Mouse (Mus musculus) kidney, postnatal 0 days (tissue): ENCODE measurements around the gene Arl9. TPM values are rescaled to one million over a fixed set of nuclear protein-coding genes. Genes with fewer than 3 reads are reported as not detected.

Experiments
- ATAC-seq: fragments of 200-750 bp; cut with Nextera tagmentation; replicated peaks from 2 replicates; pipeline ENCODE4 v1.8.0; 2017; ENCODE audit warnings: low read depth, moderate number of reproducible peaks, moderate TSS enrichment, moderate library complexity; ENCODE audit not compliant: low FRiP score
- DNase-seq: peaks from one replicate; pipeline ENCODE4 v3.0.0-alpha.2; 2016; ENCODE audit warnings: low spot score
- H3K27ac ChIP-seq: fragments of 300-500 bp; sonication (generic); 2 replicates; pipeline ENCODE4 v1.5.1; 2014; ENCODE audit warnings: mild to moderate bottlenecking
- H3K27me3 ChIP-seq: fragments of 300-500 bp; sonication (generic); 2 replicates; pipeline ENCODE4 v1.6.1; 2014; ENCODE audit warnings: low read length, mixed read lengths; ENCODE audit not compliant: insufficient read depth
- H3K36me3 ChIP-seq: fragments of 300-500 bp; sonication (generic); 2 replicates; pipeline ENCODE4 v1.6.1; 2014; ENCODE audit warnings: low read length, mixed read lengths; ENCODE audit not compliant: insufficient read depth
- H3K4me1 ChIP-seq: fragments of 300-500 bp; sonication (generic); replicated peaks from 2 replicates; pipeline ENCODE4 v1.6.1; 2014; ENCODE audit warnings: antibody characterized with exemption, low read length, mixed read lengths; ENCODE audit not compliant: insufficient read depth
- H3K4me2 ChIP-seq: fragments of 300-500 bp; sonication (generic); 2 replicates; pipeline ENCODE4 v1.6.1; 2014; ENCODE audit warnings: mild to moderate bottlenecking, low read length, moderate library complexity, mixed read lengths
- H3K4me3 ChIP-seq: fragments of 300-500 bp; sonication (generic); replicated peaks from 2 replicates; pipeline ENCODE4 v1.5.1; 2014; ENCODE audit warnings: low read depth, low read length
- H3K9ac ChIP-seq: fragments of 300-500 bp; sonication (generic); 2 replicates; pipeline ENCODE4 v1.6.1; 2014; ENCODE audit warnings: low read depth, low read length
- H3K9me3 ChIP-seq: fragments of 300-500 bp; sonication (generic); replicated peaks from 2 replicates; pipeline ENCODE4 v1.6.1; 2016; ENCODE audit warnings: low read length, inconsistent platforms, mixed read lengths
- CTCF ChIP-seq: IDR thresholded peaks from 2 replicates; pipeline ENCODE4 v1.5.1; 2016; ENCODE audit warnings: antibody characterized with exemption, low read depth, mild to moderate bottlenecking, moderate library complexity
- WGBS: fragments of 180-500 bp; shearing (Covaris S2); extraction: QIAGEN DNeasy Blood & Tissue Kit; methylation state at CpG from one replicate; pipeline ENCODE4 v1.1.7; 2014; 5-methylcytosine and 5-hydroxymethylcytosine counted together
- polyA plus RNA-seq: library from polyadenylated mRNA; unstranded; fragments of >200 nt; fragmentation: Nextera tagmentation; extraction: Ambion mirVana; gene quantifications from 2 replicates; pipeline ENCODE4 v1.2.1, GENCODE M21; 2015

Gene Arl9
- polyA plus RNA-seq, 1 experiment from 2014 or later: not detected

DNA sequence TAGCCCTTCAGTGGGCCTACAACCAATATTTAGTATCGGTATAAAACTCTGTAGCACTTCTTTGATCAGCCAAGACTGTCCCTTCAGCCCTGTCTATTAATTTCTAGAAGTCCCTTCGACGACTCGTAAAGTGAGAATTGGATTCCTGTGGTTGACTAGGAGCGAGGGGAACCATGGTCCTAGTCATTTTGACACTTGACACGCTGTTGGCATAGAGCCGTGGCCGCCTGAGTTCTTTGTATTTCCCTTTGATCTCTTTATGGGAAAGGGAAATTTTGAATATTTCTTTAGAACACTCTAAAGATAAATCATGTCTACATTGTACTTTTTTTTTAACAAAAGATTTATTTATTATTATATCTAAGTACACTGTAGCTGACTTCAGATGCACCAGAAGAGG is 28.1 kb upstream of the Arl9 start:
- Histone ChIP-seq H3K27ac (no peak overlapping the region), H3K4me1 (peaks cover 13% of the 10 kb centered on the region; the same call in 1 of the 2 replicates), H3K36me3 (peaks cover 17% of the 10 kb centered on the region), H3K4me3 (peak overlapping the region; percentile 87), H3K9me3 (no peaks in the 10 kb centered on the region), H3K4me2 (peak overlapping the region; percentile 88), H3K9ac (peak overlapping the region; percentile 86; the same call in 1 of the 2 replicates), H3K27me3 (no peaks in the 10 kb centered on the region)
- peak; percentile 11 for DNase-seq
- ATAC-seq: no peak
- no peak for TF ChIP-seq CTCF
- WGBS: 67% methylated on average over 8 of the region's 8 CpGs

DNA sequence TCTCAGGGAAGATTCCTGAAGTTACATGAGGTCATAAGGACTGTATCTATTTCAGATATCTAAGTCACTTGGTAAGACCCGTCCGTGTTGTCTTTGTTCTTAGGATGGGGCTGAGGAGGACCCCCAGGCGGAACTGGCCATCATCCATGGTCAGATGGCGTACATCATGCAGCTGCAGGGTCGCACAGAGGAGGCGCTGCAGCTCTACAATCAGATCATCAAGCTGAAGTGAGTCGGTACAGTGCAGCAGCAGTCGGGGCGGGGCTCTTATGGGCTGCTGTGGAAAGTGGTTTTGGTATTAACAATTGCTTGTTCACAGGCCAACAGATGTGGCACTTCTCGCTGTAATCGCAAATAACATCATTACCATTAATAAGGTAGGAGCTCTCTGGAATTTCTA is 19.8 kb upstream of the Arl9 start:
- WGBS: 92% methylated on average over 11 of the region's 11 CpGs
- H3K36me3 ChIP-seq: peaks cover 67% of the 10 kb centered on the region
- DNase-seq: no peak

DNA sequence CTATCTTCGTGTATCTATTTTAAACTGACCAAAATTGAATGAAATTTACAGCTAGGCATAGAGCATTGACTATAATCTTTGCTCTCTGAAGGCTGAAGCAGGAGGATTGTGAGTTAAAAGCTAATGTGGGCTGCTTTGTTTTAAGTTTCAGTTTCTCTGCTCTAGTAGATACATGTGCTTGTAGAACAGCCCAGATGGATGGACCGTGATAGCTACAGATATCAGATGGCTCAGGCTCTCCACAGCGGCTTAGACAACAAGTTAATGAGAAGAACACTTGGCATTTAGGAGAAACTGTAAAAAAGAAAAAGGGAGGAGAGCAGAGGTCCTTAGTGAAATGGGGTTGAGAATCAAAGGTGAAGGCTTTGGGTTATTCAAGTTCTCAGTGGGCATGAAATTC is 13.1 kb upstream of the Arl9 start:
- no peak for TF ChIP-seq CTCF
- H3K27me3 ChIP-seq: no peaks in the 10 kb centered on the region
- no peak overlapping the region for H3K4me2 ChIP-seq
- ATAC-seq (no peak), DNase-seq (no peak)
- WGBS: 73% methylated on average over 3 of the region's 3 CpGs
- no peak overlapping the region for H3K4me3 ChIP-seq
- H3K4me1 ChIP-seq: no peaks in the 10 kb centered on the region
- peaks cover 59% of the 10 kb centered on the region for H3K36me3 ChIP-seq
- no peak overlapping the region for H3K27ac ChIP-seq
- no peak overlapping the region for H3K9ac ChIP-seq
- no peaks in the 10 kb centered on the region for H3K9me3 ChIP-seq

More for the DNA sequence above, 19.8 kb upstream of the Arl9 start:
- no peaks in the 10 kb centered on the region for H3K9me3 ChIP-seq
- H3K4me3 ChIP-seq: no peak overlapping the region
- no peaks in the 10 kb centered on the region for H3K4me1 ChIP-seq
- no peak overlapping the region for H3K27ac ChIP-seq
- no peak for ATAC-seq
- no peak overlapping the region for H3K9ac ChIP-seq
- no peaks in the 10 kb centered on the region for H3K27me3 ChIP-seq
- no peak for TF ChIP-seq CTCF
- no peak overlapping the region for H3K4me2 ChIP-seq

DNA sequence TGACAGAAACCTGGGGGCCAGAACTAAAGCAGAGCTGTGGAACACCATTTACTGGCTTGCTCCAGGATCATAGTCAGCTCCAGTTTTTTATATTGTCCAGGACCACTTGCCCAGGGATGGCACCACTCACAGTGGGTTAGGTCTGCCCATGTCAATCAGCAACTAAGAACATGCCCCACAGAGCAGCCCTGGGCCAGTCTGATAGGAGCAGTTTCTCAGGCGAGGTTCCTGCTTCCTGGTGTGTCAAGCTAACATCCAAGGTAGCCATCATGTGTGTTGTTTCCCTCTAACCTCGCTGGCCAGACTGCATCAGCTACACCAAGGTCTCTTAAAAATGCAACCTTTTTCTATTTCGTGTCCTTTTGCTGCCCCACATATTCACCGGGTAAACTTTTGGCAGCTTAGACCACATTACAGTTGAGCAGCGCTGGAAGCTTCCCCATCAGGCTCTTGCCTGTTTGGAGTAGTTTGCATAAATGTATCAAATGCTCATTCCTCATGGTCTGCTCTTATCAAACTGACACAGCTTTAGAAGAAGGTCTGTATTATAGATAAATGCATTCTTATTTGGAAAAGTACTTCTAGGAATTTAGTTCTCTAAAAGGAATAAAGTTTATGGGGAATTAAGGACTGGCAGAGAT is 10.6 kb upstream of the Arl9 start:
- Histone ChIP-seq H3K4me3 (no peak overlapping the region), H3K36me3 (peaks cover 67% of the 10 kb centered on the region)
- 93% methylated on average over 5 of the region's 5 CpGs for WGBS

DNA sequence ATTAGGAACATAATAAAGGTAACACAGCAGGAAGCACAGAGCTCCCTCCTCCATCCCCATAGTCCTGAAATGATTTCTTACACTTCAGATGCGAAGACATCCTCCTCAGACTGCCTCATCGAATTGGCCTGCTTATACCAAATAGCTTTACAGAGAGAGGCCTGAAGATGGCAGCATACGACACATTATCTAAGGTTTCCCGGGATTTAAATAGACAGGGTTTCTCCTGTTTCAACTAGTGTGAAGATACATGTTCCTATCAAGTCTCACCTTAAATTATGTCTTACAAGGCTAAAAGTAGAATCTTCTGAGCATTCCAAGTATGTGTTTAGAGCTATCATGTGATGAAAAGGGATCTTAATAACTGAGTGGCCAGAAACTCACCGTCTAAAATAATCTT is 5.4 kb upstream of the Arl9 start:
- H3K4me3 ChIP-seq: no peak overlapping the region
- H3K27me3 ChIP-seq: no peaks in the 10 kb centered on the region
- no peak overlapping the region for H3K9ac ChIP-seq
- H3K27ac ChIP-seq: no peak overlapping the region
- H3K4me1 ChIP-seq: no peaks in the 10 kb centered on the region
- no peak for ATAC-seq
- peak; percentile 79 for TF ChIP-seq CTCF
- H3K36me3 ChIP-seq: peaks cover 50% of the 10 kb centered on the region
- no peak overlapping the region for H3K4me2 ChIP-seq
- WGBS: 36% methylated on average over 5 of the region's 5 CpGs
- H3K9me3 ChIP-seq: no peaks in the 10 kb centered on the region
- peak; percentile 84 for DNase-seq

More for the DNA sequence above, 10.6 kb upstream of the Arl9 start:
- Histone ChIP-seq H3K4me2 (no peak overlapping the region), H3K27ac (no peak overlapping the region), H3K9ac (no peak overlapping the region), H3K9me3 (no peaks in the 10 kb centered on the region), H3K27me3 (no peaks in the 10 kb centered on the region), H3K4me1 (no peaks in the 10 kb centered on the region)
- no peak for TF ChIP-seq CTCF
- ATAC-seq (no peak), DNase-seq (no peak)

DNA sequence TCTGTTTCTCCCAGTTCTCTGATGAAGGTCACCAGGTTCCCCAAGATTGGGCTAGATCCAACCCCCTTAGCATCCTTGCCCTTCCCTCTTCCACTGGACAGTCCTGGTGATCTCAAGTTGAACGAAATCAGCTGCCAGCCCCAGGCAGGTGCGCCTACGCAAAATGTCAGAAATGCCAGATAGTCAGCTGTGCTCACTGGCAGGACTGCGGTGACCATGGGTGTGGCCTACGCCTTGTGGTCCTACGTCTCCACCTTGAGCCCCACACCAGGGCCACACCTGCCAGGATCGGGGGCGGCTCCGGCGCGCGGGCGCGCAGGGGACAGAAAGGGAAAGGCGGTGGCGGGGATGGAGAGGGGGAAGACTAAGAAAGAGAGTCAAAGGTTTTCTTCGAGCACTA is 2.7 kb upstream of the Arl9 start:
- peaks cover 28% of the 10 kb centered on the region for H3K36me3 ChIP-seq
- ATAC-seq (no peak), DNase-seq (no peak)
- H3K27ac ChIP-seq: no peak overlapping the region
- no peaks in the 10 kb centered on the region for H3K9me3 ChIP-seq
- 92% methylated on average over 17 of the region's 17 CpGs for WGBS
- no peak for TF ChIP-seq CTCF
- no peak overlapping the region for H3K9ac ChIP-seq
- no peaks in the 10 kb centered on the region for H3K4me1 ChIP-seq
- no peak overlapping the region for H3K4me3 ChIP-seq
- H3K4me2 ChIP-seq: no peak overlapping the region
- no peaks in the 10 kb centered on the region for H3K27me3 ChIP-seq

DNA sequence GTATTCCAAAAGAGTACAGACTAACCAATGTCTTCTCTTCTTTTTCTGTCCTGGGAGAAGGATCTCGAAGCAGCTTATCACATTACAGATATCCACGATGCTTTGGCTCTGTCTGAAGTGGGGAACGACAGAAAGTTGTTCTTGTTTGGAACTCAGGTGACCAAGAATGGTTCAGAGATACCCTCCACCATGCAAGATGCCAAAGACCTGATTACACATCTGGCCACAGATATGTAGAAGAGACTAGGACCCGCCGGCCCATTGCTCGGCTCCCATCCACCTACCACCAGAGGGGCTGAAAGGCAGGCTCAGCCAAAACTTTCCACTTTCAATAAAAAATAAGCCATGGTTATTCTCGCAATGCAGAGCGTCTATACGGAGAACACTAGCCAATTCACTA is 6.5 kb downstream of the Arl9 start:
- no peaks in the 10 kb centered on the region for H3K9me3 ChIP-seq
- TF ChIP-seq CTCF: no peak
- no peak overlapping the region for H3K9ac ChIP-seq
- no peak for DNase-seq
- no peaks in the 10 kb centered on the region for H3K27me3 ChIP-seq
- H3K27ac ChIP-seq: no peak overlapping the region
- H3K36me3 ChIP-seq: no peaks in the 10 kb centered on the region
- H3K4me1 ChIP-seq: no peaks in the 10 kb centered on the region
- 92% methylated on average over 9 of the region's 9 CpGs for WGBS
- H3K4me3 ChIP-seq: no peak overlapping the region
- ATAC-seq: no peak
- H3K4me2 ChIP-seq: no peak overlapping the region
